Mouse (Mus musculus) bone marrow macrophage, adult 2 months (primary cell): ENCODE data around the gene C330021F23Rik.

Source experiments
- CTCF ChIP-seq: IDR thresholded peaks from 2 replicates; pipeline ENCODE4 v1.5.1; 2012; ENCODE audit warnings: low read depth, mild to moderate bottlenecking, low read length, moderate library complexity
- POLR2A ChIP-seq: IDR thresholded peaks from 2 replicates; pipeline ENCODE4 v1.6.1; 2012; ENCODE audit warnings: mild to moderate bottlenecking, low read depth, low read length, borderline replicate concordance

DNA sequence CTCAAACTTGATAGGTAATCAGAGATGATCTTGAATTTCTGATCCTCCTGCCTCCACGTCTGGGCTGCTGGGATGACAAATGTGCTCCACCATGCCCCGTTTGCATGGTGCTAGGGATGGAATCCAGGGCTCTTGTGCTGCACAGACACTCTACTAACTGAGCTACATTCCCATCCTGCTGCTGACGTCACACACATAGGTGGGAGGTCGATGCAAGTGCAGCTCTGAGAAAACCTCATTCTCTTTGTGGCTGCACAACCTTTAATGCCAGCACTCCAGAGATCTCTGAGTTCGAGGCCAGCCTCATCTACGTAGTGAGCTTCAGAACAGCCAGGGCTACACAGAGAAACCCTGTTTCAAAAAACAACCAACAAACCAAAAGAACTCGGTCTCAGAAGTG is 28.6 kb upstream of the C330021F23Rik start:
- TF ChIP-seq CTCF (no peak), POLR2A (no peak)
